Mouse (Mus musculus): ENCODE results near the gene Ppp1r27. TPM values are rescaled to one million over a fixed set of nuclear protein-coding genes. Genes with fewer than 3 reads are reported as not detected.

The Ppp1r27 gene
- total RNA-seq, 1 experiment, result not detected

DNA sequence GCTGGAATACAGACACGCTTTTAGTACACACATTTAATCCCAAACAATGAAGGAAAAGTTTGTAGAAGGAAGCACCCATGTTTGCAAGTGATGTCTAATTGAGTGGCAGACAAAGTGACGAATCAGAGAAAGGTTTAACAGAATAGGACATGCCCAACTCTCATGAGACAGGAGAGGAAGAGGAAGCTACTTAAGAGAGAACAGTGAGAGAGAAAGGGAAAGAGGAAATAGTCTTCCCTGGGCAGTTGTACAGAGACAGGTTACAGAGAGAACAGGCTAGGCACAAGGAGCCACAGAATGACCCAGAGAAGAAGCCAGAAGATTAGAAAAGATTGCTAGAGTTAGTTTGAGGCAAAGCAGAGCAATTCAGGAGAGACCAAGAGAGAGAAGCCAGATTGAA, 25.0 kb downstream of the Ppp1r27 start:
- TF ChIP-seq MAFK (IDR thresholded peaks at IDR 0.05; ENCODE audit: insufficient read depth, low read depth, low read length) (no peak), ZNF384 (IDR thresholded peaks at IDR 0.05; ENCODE audit: low read depth, low read length) (no peak), ZC3H11A (IDR thresholded peaks at IDR 0.05; ENCODE audit: borderline replicate concordance, low read depth, low read length) (no peak), HCFC1 (IDR thresholded peaks at IDR 0.05; ENCODE audit: borderline replicate concordance, insufficient read depth, low read length) (no peak), CHD2 (IDR thresholded peaks at IDR 0.05; ENCODE audit: low read depth, low read length) (no peak)
- in situ Hi-C loops (cut with MboI; ENCODE audit: low sequenced_read_pairs in 2 of 2, unreplicated experiment in 2 of 2), result no loop called here
- Histone ChIP-seq H3K9me3 (ENCODE audit: control insufficient read depth, insufficient read depth, low read depth, low read length) (no peaks in the 10 kb centered on the region), H3K9ac (ENCODE audit: insufficient read depth, low read depth, low read length, poor library complexity, severe bottlenecking) (no peak overlapping the region), H3K36me3 (ENCODE audit: control insufficient read depth, insufficient read depth, low read length, poor library complexity, severe bottlenecking) (no peaks in the 10 kb centered on the region), H3K4me1 (ENCODE audit: control insufficient read depth in 2 of 2, insufficient read depth in 2 of 2, low read length in 2 of 2, poor library complexity in 1 of 2) (peaks cover 0 to under 1% of the 10 kb centered on the region in 2 experiments; a peak in 1 of 4 replicates), H3K4me3 (ENCODE audit: insufficient read depth in 1 of 2, low read depth in 1 of 2, low read length in 2 of 2, poor library complexity in 1 of 2, severe bottlenecking in 1 of 2) (no peak overlapping the region), H3K27ac (ENCODE audit: insufficient read depth, low read depth, low read length, poor library complexity, severe bottlenecking) (no peak overlapping the region)
- no peak for DNase-seq (ENCODE audit: low read depth, low spot score)

DNA sequence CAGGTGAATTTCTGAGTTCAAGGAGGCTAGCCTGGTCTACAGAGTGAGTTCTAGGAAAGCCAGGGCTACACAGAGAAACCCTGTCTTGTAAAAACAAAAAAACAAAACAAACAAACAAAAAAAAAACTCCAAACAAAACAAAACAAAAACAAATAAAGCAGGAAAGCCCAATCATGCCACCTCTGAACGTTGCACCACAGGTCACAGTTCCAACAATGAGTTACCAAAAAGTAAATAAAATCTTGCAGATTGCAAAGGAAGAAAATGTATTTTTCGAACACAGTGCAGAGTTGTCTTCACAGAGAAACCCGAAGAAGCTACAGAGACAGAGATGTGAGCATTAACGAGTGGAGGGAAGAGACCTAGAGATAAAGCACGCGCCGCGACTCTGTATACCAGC, 28.4 kb downstream of the Ppp1r27 start:
- in situ Hi-C loops (cut with MboI; ENCODE audit: low sequenced_read_pairs in 2 of 2, unreplicated experiment in 2 of 2), result no loop called here
- TF ChIP-seq CHD2 (IDR thresholded peaks at IDR 0.05; ENCODE audit: low read depth, low read length) (no peak), ZC3H11A (IDR thresholded peaks at IDR 0.05; ENCODE audit: borderline replicate concordance, low read depth, low read length) (no peak)
- Histone ChIP-seq H3K9me3 (ENCODE audit: control insufficient read depth, insufficient read depth, low read depth, low read length) (no peaks in the 10 kb centered on the region), H3K9ac (ENCODE audit: insufficient read depth, low read depth, low read length, poor library complexity, severe bottlenecking) (no peak overlapping the region), H3K4me1 (ENCODE audit: control insufficient read depth in 2 of 2, insufficient read depth in 2 of 2, low read length in 2 of 2, poor library complexity in 1 of 2) (no peaks in the 10 kb centered on the region), H3K27ac (ENCODE audit: insufficient read depth, low read depth, low read length, poor library complexity, severe bottlenecking) (no peak overlapping the region), H3K4me3 (ENCODE audit: insufficient read depth in 1 of 2, low read depth in 1 of 2, low read length in 2 of 2, poor library complexity in 1 of 2, severe bottlenecking in 1 of 2) (no peak overlapping the region), H3K36me3 (ENCODE audit: control insufficient read depth, insufficient read depth, low read length, poor library complexity, severe bottlenecking) (no peaks in the 10 kb centered on the region)
- no peak for DNase-seq (ENCODE audit: low read depth, low spot score)

- in situ Hi-C loops (cut with MboI; ENCODE audit: low sequenced_read_pairs in 2 of 2, unreplicated experiment in 2 of 2), result no loop called here
- Histone ChIP-seq H3K36me3 (ENCODE audit: control insufficient read depth, insufficient read depth, low read length, poor library complexity, severe bottlenecking) (no peaks in the 10 kb centered on the region), H3K4me3 (ENCODE audit: insufficient read depth in 1 of 2, low read depth in 1 of 2, low read length in 2 of 2, poor library complexity in 1 of 2, severe bottlenecking in 1 of 2) (no peak overlapping the region), H3K9ac (ENCODE audit: insufficient read depth, low read depth, low read length, poor library complexity, severe bottlenecking) (no peak overlapping the region), H3K9me3 (ENCODE audit: control insufficient read depth, insufficient read depth, low read depth, low read length) (no peaks in the 10 kb centered on the region), H3K27ac (ENCODE audit: insufficient read depth, low read depth, low read length, poor library complexity, severe bottlenecking) (no peak overlapping the region), H3K4me1 (ENCODE audit: control insufficient read depth in 2 of 2, insufficient read depth in 2 of 2, low read length in 2 of 2, poor library complexity in 1 of 2) (no peaks in the 10 kb centered on the region)
- DNase-seq (ENCODE audit: low read depth, low spot score), result no peak
- TF ChIP-seq MAFK (IDR thresholded peaks at IDR 0.05; ENCODE audit: insufficient read depth, low read depth, low read length) (no peak), ZNF384 (IDR thresholded peaks at IDR 0.05; ENCODE audit: low read depth, low read length) (no peak), ZC3H11A (IDR thresholded peaks at IDR 0.05; ENCODE audit: borderline replicate concordance, low read depth, low read length) (no peak), CHD2 (IDR thresholded peaks at IDR 0.05; ENCODE audit: low read depth, low read length) (no peak), HCFC1 (IDR thresholded peaks at IDR 0.05; ENCODE audit: borderline replicate concordance, insufficient read depth, low read length) (no peak)
These were observed 29.9 kb downstream of the Ppp1r27 start for GRCm38 (mm10) chr11:120520967-120521540.

DNA sequence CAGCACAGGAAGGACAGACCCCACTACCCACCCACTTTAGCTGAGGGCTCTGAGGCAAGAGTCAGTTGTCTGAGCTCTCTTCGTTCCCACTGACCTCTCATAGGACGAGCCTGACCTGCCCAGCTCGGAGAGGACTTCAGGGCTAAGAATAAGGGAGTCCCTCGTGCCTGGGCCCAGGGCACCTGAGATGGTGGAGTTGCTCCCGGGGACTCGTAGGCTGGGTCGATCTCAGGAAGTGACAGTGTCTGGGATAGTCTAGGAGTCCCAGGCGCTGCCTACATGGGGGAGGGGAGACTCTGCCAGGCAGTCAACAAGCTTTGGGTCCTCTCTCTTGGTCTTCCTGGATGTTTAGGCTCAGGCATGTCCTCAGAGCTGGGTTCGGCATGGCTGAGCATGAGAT, 30.4 kb downstream of the Ppp1r27 start:
- Histone ChIP-seq H3K9me3 (ENCODE audit: control insufficient read depth, insufficient read depth, low read depth, low read length) (no peaks in the 10 kb centered on the region), H3K36me3 (ENCODE audit: control insufficient read depth, insufficient read depth, low read length, poor library complexity, severe bottlenecking) (no peaks in the 10 kb centered on the region), H3K4me3 (ENCODE audit: insufficient read depth in 1 of 2, low read depth in 1 of 2, low read length in 2 of 2, poor library complexity in 1 of 2, severe bottlenecking in 1 of 2) (no peak overlapping the region), H3K9ac (ENCODE audit: insufficient read depth, low read depth, low read length, poor library complexity, severe bottlenecking) (no peak overlapping the region), H3K4me1 (ENCODE audit: control insufficient read depth in 2 of 2, insufficient read depth in 2 of 2, low read length in 2 of 2, poor library complexity in 1 of 2) (peaks cover 0 to 2% of the 10 kb centered on the region in 2 experiments; a peak in 1 of 4 replicates), H3K27ac (ENCODE audit: insufficient read depth, low read depth, low read length, poor library complexity, severe bottlenecking) (no peak overlapping the region)
- in situ Hi-C loops (cut with MboI; ENCODE audit: low sequenced_read_pairs in 2 of 2, unreplicated experiment in 2 of 2), result no loop called here
- DNase-seq (ENCODE audit: low read depth, low spot score), result no peak
- TF ChIP-seq CHD2 (IDR thresholded peaks at IDR 0.05; ENCODE audit: low read depth, low read length) (no peak), HCFC1 (IDR thresholded peaks at IDR 0.05; ENCODE audit: borderline replicate concordance, insufficient read depth, low read length) (no peak), MAFK (IDR thresholded peaks at IDR 0.05; ENCODE audit: insufficient read depth, low read depth, low read length) (no peak), ZC3H11A (IDR thresholded peaks at IDR 0.05; ENCODE audit: borderline replicate concordance, low read depth, low read length) (no peak), ZNF384 (IDR thresholded peaks at IDR 0.05; ENCODE audit: low read depth, low read length) (no peak)

GRCm38 (mm10) chr11:120519738-120520137, 31.2 kb downstream of the Ppp1r27 start:
- no peaks in the 10 kb centered on the region for H3K9me3 ChIP-seq (ENCODE audit: control insufficient read depth, insufficient read depth, low read depth, low read length)
- DNase-seq (ENCODE audit: low read depth, low spot score), result no peak
- no peak overlapping the region for H3K27ac ChIP-seq (ENCODE audit: insufficient read depth, low read depth, low read length, poor library complexity, severe bottlenecking)
- in situ Hi-C loops (cut with MboI; ENCODE audit: low sequenced_read_pairs in 2 of 2, unreplicated experiment in 2 of 2), result no loop called here
- TF ChIP-seq ZC3H11A (IDR thresholded peaks at IDR 0.05; ENCODE audit: borderline replicate concordance, low read depth, low read length), result no peak
- no peak overlapping the region for H3K4me3 ChIP-seq (ENCODE audit: insufficient read depth in 1 of 2, low read depth in 1 of 2, low read length in 2 of 2, poor library complexity in 1 of 2, severe bottlenecking in 1 of 2)
- no peaks in the 10 kb centered on the region for H3K36me3 ChIP-seq (ENCODE audit: control insufficient read depth, insufficient read depth, low read length, poor library complexity, severe bottlenecking)
- H3K9ac ChIP-seq (ENCODE audit: insufficient read depth, low read depth, low read length, poor library complexity, severe bottlenecking), result no peak overlapping the region
- H3K4me1 ChIP-seq (ENCODE audit: control insufficient read depth in 2 of 2, insufficient read depth in 2 of 2, low read length in 2 of 2, poor library complexity in 1 of 2), result peaks cover 0 to 2% of the 10 kb centered on the region in 2 experiments; a peak in 1 of 4 replicates
